Mouse (Mus musculus) erythroblast, embryonic 14.5 days (primary cell): ENCODE data around the gene Pde7b.

Experiments
- GATA1 ChIP-seq: IDR thresholded peaks from 2 replicates; pipeline ENCODE4 v1.6.1; 2012; ENCODE audit warnings: low read length, inconsistent platforms, mixed read lengths
- TAL1 ChIP-seq: IDR thresholded peaks from 3 replicates; pipeline ENCODE4 v1.6.1; 2012; ENCODE audit warnings: low read length, inconsistent platforms, mixed read lengths

DNA sequence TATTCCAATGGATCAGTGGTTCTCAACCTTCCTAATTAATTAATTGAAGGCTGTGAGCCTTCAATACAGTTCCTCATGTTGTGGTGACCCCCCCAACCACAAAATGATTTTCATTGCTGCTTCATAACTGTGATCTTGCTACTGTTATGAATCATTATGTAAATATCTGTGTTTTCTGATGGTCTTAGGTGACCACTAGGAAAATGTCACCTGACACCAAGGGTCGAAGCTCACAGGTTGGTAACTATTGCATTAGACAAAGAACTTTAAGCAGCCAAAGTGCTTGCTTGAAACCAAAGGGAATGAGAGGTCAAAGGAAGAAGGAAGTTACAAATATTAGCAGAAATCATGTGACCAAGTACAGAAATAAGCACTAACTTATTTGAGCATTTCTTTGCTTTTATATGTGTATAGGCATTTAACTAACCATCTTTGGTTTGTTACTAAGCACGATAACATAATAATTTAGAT lies 45.6 kb upstream of the Pde7b start:
- no peak for TF ChIP-seq GATA1
- no peak for TF ChIP-seq TAL1
